Mouse (Mus musculus) megakaryocyte, embryonic 14.5 days (primary cell): ENCODE results near the gene Ecsit. TPM values are rescaled to one million over a fixed set of nuclear protein-coding genes. Genes with fewer than 3 reads are reported as not detected.

Source experiments
- H3K27me3 ChIP-seq: replicated peaks from 2 replicates; pipeline ENCODE3; 2012; ENCODE audit warnings: inconsistent platforms
- H3K36me3 ChIP-seq: replicated peaks from 2 replicates; pipeline ENCODE3; 2012; ENCODE audit warnings: low read length, inconsistent platforms, mixed read lengths
- H3K4me1 ChIP-seq: 2 replicates; pipeline ENCODE4 v1.6.1; 2012; ENCODE audit warnings: inconsistent platforms
- H3K4me3 ChIP-seq: replicated peaks from 2 replicates; pipeline ENCODE3; 2012; ENCODE audit warnings: moderate library complexity, mild to moderate bottlenecking, inconsistent platforms
- H3K9me3 ChIP-seq: 2 replicates; pipeline ENCODE4 v1.6.1; 2012; ENCODE audit warnings: inconsistent platforms
- FLI1 ChIP-seq: IDR thresholded peaks from 2 replicates; pipeline ENCODE4 v1.6.1; 2012; ENCODE audit warnings: low read length, inconsistent platforms, mixed read lengths
- GATA1 ChIP-seq: IDR thresholded peaks from 3 replicates; pipeline ENCODE4 v1.6.1; 2012; ENCODE audit warnings: mixed read lengths, low read length, inconsistent platforms, borderline replicate concordance
- polyA plus RNA-seq: library from polyadenylated mRNA; stranded (reverse); fragments of >175 nt; gene quantifications from 2 replicates; pipeline ENCODE4 v1.2.3, GENCODE M21; 2012; ENCODE audit warnings: low replicate concordance; ENCODE audit not compliant: insufficient read depth

The Ecsit gene
- polyA plus RNA-seq, 1 experiment = 16.8 TPM

- peaks cover 54% of the 10 kb centered on the region for H3K27me3 ChIP-seq
- H3K4me3 ChIP-seq = peak overlapping the region; percentile 79
- peaks cover 36% of the 10 kb centered on the region for H3K4me1 ChIP-seq
- TF ChIP-seq FLI1 = no peak
- TF ChIP-seq GATA1 = no peak
- H3K36me3 ChIP-seq = peaks cover 42% of the 10 kb centered on the region
- H3K9me3 ChIP-seq = no peaks in the 10 kb centered on the region
Observed at GRCm38 (mm10) chr9:22054411-22055076, 30.7 kb downstream of the Ecsit start.

GRCm38 (mm10) chr9:22053657-22054056 is 31.6 kb downstream of the Ecsit start:
- H3K27me3 ChIP-seq = peaks cover 63% of the 10 kb centered on the region
- peaks cover 33% of the 10 kb centered on the region for H3K36me3 ChIP-seq
- no peak for TF ChIP-seq GATA1
- TF ChIP-seq FLI1 = no peak
- no peak overlapping the region for H3K4me3 ChIP-seq
- H3K9me3 ChIP-seq = no peaks in the 10 kb centered on the region
- peaks cover 36% of the 10 kb centered on the region for H3K4me1 ChIP-seq

GRCm38 (mm10) chr9:22051958-22052254 is 33.3 kb downstream of the Ecsit start, which contains the start of gene Elavl3:
TSS of gene Elavl3 (minus strand) at chr9:22052023.
- peaks cover 80% of the 10 kb centered on the region for H3K27me3 ChIP-seq

GRCm38 (mm10) chr9:22051161-22051957 is 33.9 kb downstream of the Ecsit start:
- H3K27me3 ChIP-seq = peaks cover 82% of the 10 kb centered on the region
- no peaks in the 10 kb centered on the region for H3K9me3 ChIP-seq
- peak overlapping the region; percentile 78 for H3K4me3 ChIP-seq
- peaks cover 30% of the 10 kb centered on the region for H3K4me1 ChIP-seq
- peaks cover 11% of the 10 kb centered on the region for H3K36me3 ChIP-seq
- no peak for TF ChIP-seq FLI1
- TF ChIP-seq GATA1 = no peak

More at GRCm38 (mm10) chr9:22051958-22052254, 33.3 kb downstream of the Ecsit start, which contains the start of gene Elavl3:
- peaks cover 15% of the 10 kb centered on the region for H3K36me3 ChIP-seq
- TF ChIP-seq FLI1 = no peak
- no peak for TF ChIP-seq GATA1
- H3K4me1 ChIP-seq = peaks cover 30% of the 10 kb centered on the region
- H3K4me3 ChIP-seq = peak within 1 kb of the TSS; percentile 78
- no peaks in the 10 kb centered on the region for H3K9me3 ChIP-seq

- Histone ChIP-seq H3K36me3 (peaks cover 2% of the 10 kb centered on the region), H3K4me1 (peaks cover 30% of the 10 kb centered on the region), H3K4me3 (peak overlapping the region; percentile 78), H3K27me3 (peaks cover 88% of the 10 kb centered on the region), H3K9me3 (no peaks in the 10 kb centered on the region)
- TF ChIP-seq GATA1 = no peak
- TF ChIP-seq FLI1 = no peak
Observed at GRCm38 (mm10) chr9:22050351-22050889, 34.8 kb downstream of the Ecsit start.

- Histone ChIP-seq H3K9me3 (no peaks in the 10 kb centered on the region), H3K4me3 (no peak overlapping the region), H3K36me3 (no peaks in the 10 kb centered on the region), H3K27me3 (peaks cover 88% of the 10 kb centered on the region), H3K4me1 (peaks cover 29% of the 10 kb centered on the region)
- TF ChIP-seq GATA1 (no peak), FLI1 (no peak)
Observed at GRCm38 (mm10) chr9:22049721-22050270, 35.4 kb downstream of the Ecsit start.

- Histone ChIP-seq H3K4me3 (no peak overlapping the region), H3K27me3 (peaks cover 87% of the 10 kb centered on the region), H3K9me3 (no peaks in the 10 kb centered on the region), H3K4me1 (peaks cover 24% of the 10 kb centered on the region), H3K36me3 (no peaks in the 10 kb centered on the region)
- TF ChIP-seq FLI1 (no peak), GATA1 (no peak)
Observed at GRCm38 (mm10) chr9:22049315-22049714, 35.9 kb downstream of the Ecsit start.

- peaks cover 22% of the 10 kb centered on the region for H3K4me1 ChIP-seq
- no peak overlapping the region for H3K4me3 ChIP-seq
- H3K27me3 ChIP-seq = peaks cover 82% of the 10 kb centered on the region
- TF ChIP-seq GATA1 (no peak), FLI1 (no peak)
- H3K9me3 ChIP-seq = no peaks in the 10 kb centered on the region
- no peaks in the 10 kb centered on the region for H3K36me3 ChIP-seq
Observed at GRCm38 (mm10) chr9:22047329-22047728, 37.9 kb downstream of the Ecsit start.

- Histone ChIP-seq H3K27me3 (peaks cover 47% of the 10 kb centered on the region), H3K36me3 (no peaks in the 10 kb centered on the region), H3K4me1 (no peaks in the 10 kb centered on the region), H3K9me3 (peaks cover 6% of the 10 kb centered on the region), H3K4me3 (no peak overlapping the region)
- no peak for TF ChIP-seq GATA1
- no peak for TF ChIP-seq FLI1
Observed at GRCm38 (mm10) chr9:22041832-22042231, 43.4 kb downstream of the Ecsit start.

- Histone ChIP-seq H3K36me3 (no peaks in the 10 kb centered on the region), H3K4me3 (no peak overlapping the region), H3K4me1 (peaks cover 12% of the 10 kb centered on the region), H3K9me3 (peaks cover 17% of the 10 kb centered on the region), H3K27me3 (peaks cover 48% of the 10 kb centered on the region)
- TF ChIP-seq GATA1 (no peak), FLI1 (no peak)
Observed at GRCm38 (mm10) chr9:22037826-22038225, 47.4 kb downstream of the Ecsit start.
